Mouse (Mus musculus) thymus, postnatal 10 days (tissue): Measurements from ENCODE around the gene Plin5.

Experiments
- DNase-seq, 2 experiments: peaks; one replicate each; pipeline ENCODE4 v3.0.0; 2021; ENCODE audit warnings: low spot score in 2 of 2

Plin5 gene

GRCm38 (mm10) chr17:56133457-56134363 lies 16.3 kb upstream of the Plin5 start:
- DNase-seq: no peak

GRCm38 (mm10) chr17:56132661-56133060 lies 15.3 kb upstream of the Plin5 start:
- DNase-seq: peak in 1 of 2 experiments; percentile 63

GRCm38 (mm10) chr17:56131814-56132213 lies 14.4 kb upstream of the Plin5 start:
- peak; percentile 37 to 84 for DNase-seq

GRCm38 (mm10) chr17:56131136-56131535 lies 13.7 kb upstream of the Plin5 start:
- no peak for DNase-seq

GRCm38 (mm10) chr17:56128246-56128645 lies 10.8 kb upstream of the Plin5 start:
- no peak for DNase-seq

GRCm38 (mm10) chr17:56126175-56126574 lies 8.8 kb upstream of the Plin5 start:
- no peak for DNase-seq

- DNase-seq: no peak
These were observed 7.9 kb upstream of the Plin5 start for GRCm38 (mm10) chr17:56125276-56125630.

GRCm38 (mm10) chr17:56124377-56125275 lies 7.2 kb upstream of the Plin5 start:
- DNase-seq: peak in 1 of 2 experiments; percentile 54

- DNase-seq: no peak
These were observed 6.4 kb upstream of the Plin5 start for GRCm38 (mm10) chr17:56123681-56124340.

GRCm38 (mm10) chr17:56123161-56123560 lies 5.8 kb upstream of the Plin5 start:
- DNase-seq: no peak

- no peak for DNase-seq
These were observed 4.4 kb upstream of the Plin5 start, which contains the start of gene Lrg1 for GRCm38 (mm10) chr17:56121826-56122225. Lrg1 (minus strand) TSS chr17:56122001.

GRCm38 (mm10) chr17:56119981-56120880 lies 2.8 kb upstream of the Plin5 start:
- no peak for DNase-seq

- DNase-seq: no peak
These were observed 2.0 kb upstream of the Plin5 start for GRCm38 (mm10) chr17:56119431-56119830.

GRCm38 (mm10) chr17:56116193-56116592 lies 1.2 kb downstream of the Plin5 start:
- DNase-seq: no peak

GRCm38 (mm10) chr17:56112743-56113142 lies 4.7 kb downstream of the Plin5 start:
- no peak for DNase-seq

- DNase-seq: peak in 1 of 2 experiments; percentile 78
These were observed 5.5 kb downstream of the Plin5 start for GRCm38 (mm10) chr17:56111864-56112263.

GRCm38 (mm10) chr17:56111021-56111420 lies 6.4 kb downstream of the Plin5 start:
- DNase-seq: no peak

- DNase-seq: no peak
These were observed 6.8 kb downstream of the Plin5 start for GRCm38 (mm10) chr17:56110571-56110970.

- DNase-seq: no peak
These were observed 8.0 kb downstream of the Plin5 start, which contains the start of gene Plin4 for GRCm38 (mm10) chr17:56109219-56110051. Plin4 (minus strand) TSS chr17:56109803.
